Mouse (Mus musculus) WW6 (cell line): ENCODE results near the gene Tctn1.
A peak's percentile ranks its signal among the peaks of the same experiment; 100 is the strongest.

Experiments used
- DNase-seq: peaks from one replicate; pipeline ENCODE4 v3.0.0-alpha.2; 2013; ENCODE audit warnings: low read depth, low spot score

The Tctn1 gene

GRCm38 (mm10) chr5:122285767-122286150, 21.5 kb upstream of the Tctn1 start:
- no peak for DNase-seq

- no peak for DNase-seq
Observed at GRCm38 (mm10) chr5:122285029-122285766, 20.9 kb upstream of the Tctn1 start.

DNA sequence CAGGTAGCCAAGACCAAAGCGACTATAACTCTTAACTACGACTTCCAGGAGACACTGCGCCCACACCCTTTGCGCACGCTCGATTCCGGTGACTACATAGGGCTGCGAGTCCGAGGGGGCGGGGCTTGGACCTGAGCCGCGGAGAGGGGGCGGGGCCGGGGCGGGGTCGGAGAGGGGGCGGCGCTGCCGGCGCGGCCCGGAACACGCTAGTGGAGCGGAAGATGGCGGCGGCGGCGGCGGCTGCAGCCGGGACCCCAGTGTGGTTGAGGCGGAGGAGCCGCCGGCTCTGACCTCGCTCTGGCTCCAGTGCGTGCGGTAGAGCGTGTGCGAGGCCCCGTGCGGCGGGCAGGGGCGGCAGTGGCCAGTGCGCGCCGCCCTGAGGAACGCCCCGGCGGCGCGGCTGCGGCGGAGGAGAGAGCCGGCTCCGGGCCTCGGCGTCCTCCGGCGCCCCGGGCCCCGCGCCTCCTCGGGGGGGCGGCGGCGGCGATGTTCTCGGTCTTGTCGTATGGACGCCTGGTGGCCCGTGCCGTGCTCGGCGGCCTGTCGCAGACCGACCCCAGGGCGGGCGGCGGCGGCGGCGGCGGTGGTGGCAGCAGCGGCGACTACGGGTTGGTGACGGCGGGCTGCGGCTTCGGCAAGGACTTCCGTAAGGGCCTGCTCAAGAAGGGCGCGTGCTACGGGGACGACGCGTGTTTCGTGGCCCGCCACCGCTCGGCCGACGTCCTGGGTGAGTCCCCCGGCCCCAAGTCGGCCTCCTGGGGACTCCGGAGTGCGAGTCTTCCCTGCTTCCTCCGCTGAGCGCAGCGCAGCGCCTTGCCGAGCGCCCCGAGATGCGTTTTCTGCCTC, 20.1 kb upstream of the Tctn1 start, which contains the start of gene Pptc7:
TSS of gene Pptc7 (plus strand) at position 183 of the 846 bp plus-strand sequence.
- DNase-seq = no peak

- DNase-seq = no peak
Observed at GRCm38 (mm10) chr5:122283828-122284182, 19.5 kb upstream of the Tctn1 start.

GRCm38 (mm10) chr5:122280827-122281462, 16.7 kb upstream of the Tctn1 start:
- no peak for DNase-seq

GRCm38 (mm10) chr5:122280422-122280826, 16.2 kb upstream of the Tctn1 start:
- DNase-seq = no peak

- DNase-seq = no peak
Observed at GRCm38 (mm10) chr5:122279799-122280421, 15.7 kb upstream of the Tctn1 start.

DNA sequence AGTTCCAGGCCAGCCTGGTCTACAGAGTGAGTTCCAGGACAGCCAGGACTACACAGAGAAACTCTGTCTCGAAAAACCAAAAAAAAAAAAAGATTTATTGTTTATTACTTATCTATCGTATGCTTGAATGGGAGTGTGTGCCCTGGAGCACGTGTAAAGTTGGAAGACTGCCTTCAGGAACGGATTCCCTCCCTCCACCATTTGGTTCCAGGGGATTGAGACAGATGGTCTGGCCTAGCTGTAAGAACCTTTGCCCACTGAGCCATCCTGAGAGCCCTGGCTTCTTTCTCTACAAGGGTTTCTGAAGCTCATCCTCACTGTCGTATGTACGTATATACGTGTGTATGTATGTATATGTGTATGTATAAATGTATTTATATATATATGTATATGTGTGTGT, 14.7 kb upstream of the Tctn1 start:
- no peak for DNase-seq

GRCm38 (mm10) chr5:122274785-122275184, 10.5 kb upstream of the Tctn1 start:
- peak; percentile 85 for DNase-seq

DNA sequence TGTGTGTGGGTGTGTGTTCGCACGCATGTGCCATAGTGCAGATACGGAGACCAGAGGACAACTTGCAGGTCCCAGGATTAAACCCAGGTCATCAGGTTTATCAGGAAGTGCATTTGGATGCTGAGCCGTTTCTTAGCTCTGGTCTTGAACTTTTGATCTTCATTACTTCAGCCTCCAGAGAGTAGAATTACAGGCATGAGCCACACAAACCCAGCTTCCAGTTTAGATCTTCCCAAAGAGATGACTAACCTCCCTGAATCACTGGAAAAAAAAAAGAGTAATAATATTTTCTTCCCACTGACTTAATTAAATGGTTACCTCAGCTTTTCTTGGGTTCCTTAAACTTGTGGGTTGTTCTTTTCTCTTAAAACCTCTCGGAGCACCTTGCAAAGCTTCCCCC, 8.6 kb upstream of the Tctn1 start:
- DNase-seq = no peak

- no peak for DNase-seq
Observed at GRCm38 (mm10) chr5:122268858-122269604, 4.8 kb upstream of the Tctn1 start.

DNA sequence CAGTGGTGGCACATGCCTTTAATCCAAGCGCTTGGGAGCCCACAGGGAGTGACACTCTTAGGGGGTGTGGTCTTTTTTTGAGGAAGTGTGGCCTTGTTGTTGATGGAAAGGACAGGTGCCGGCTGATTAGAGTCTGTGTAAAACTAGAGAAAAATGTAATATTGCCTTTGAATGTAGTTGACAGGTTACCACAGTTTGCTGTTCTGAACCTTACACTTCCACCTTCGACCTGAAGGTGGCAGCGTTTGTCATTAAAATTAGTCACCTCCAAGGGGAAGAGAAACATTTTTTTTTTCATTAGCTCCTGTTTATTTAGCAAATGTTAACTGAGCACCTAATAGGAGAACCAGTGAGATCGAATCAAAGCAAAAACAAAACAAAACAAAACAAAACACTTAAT, 3.6 kb upstream of the Tctn1 start:
- no peak for DNase-seq

GRCm38 (mm10) chr5:122267136-122267535, 2.9 kb upstream of the Tctn1 start:
- DNase-seq = no peak

GRCm38 (mm10) chr5:122265942-122266341, 1.7 kb upstream of the Tctn1 start:
- DNase-seq = no peak

DNA sequence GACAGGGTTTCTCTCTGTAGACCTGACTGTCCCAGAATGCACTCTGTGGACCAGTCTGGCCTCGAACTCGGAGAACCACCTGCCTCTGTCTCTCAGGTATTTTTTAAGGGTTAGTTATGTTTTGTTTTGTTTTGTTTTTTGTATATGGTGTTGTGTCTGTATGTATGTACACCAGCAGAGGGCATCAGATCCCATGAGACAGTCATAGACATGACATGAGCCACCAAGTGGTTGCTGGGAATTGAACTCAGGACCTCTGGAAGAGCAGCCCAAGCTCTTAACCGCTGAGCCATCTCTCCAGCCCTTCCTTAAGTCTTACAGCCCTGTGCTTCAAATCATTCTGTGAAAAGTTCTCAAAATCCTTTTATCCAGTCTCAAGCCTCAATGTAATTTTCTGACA, 927 bp upstream of the Tctn1 start:
- no peak for DNase-seq

DNA sequence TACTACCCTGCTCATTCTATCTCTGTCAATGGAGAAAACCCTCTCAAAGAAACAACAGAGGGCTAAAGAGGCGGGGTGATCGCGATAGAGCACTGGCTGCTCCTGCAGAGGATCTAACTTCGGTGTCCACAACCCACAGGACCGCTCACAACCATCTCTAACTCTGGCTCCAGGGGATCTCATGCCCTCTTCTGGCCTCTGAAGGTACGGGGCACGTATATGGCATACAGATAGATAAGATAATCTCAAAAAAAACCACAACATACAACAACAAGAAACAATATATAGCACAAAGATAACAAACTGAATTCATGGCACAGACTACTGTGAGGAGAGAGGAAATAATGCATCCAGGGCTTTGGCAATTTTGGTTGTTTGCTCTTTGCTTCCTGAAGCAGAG, 2.2 kb downstream of the Tctn1 start:
- DNase-seq = no peak

DNA sequence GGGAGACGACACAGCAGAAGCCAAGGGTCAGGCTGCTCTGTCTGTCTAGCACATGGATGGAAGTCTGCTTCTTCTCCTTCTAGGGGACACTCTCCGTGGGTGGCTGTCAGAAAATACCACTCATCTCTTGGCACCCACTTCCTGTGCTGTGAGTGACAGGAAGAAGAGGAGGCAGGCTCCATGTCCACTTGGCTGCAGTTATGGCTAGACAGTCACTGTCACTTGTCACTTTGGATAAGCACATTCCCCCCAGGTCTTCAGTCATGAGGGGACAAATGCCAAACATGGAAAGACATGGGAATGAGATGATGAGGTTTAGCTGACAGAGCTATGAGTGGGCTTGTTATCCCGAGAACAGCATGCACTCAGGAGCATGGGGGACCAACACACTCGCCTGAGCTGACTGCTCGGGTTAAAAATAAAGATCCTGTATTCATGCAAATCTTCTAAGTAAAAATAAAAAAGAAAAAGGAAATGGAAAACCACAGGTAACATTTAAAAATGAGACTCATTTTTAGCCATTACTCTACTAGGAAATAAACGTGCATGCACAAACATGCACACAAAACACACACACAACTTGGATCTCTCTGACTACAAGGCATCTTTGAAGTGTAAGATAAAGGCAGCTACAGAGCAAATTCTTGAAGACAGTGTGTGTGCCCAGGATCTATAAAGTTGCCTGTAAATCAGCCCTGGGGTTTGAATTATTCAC, 6.1 kb downstream of the Tctn1 start:
- DNase-seq = no peak

DNA sequence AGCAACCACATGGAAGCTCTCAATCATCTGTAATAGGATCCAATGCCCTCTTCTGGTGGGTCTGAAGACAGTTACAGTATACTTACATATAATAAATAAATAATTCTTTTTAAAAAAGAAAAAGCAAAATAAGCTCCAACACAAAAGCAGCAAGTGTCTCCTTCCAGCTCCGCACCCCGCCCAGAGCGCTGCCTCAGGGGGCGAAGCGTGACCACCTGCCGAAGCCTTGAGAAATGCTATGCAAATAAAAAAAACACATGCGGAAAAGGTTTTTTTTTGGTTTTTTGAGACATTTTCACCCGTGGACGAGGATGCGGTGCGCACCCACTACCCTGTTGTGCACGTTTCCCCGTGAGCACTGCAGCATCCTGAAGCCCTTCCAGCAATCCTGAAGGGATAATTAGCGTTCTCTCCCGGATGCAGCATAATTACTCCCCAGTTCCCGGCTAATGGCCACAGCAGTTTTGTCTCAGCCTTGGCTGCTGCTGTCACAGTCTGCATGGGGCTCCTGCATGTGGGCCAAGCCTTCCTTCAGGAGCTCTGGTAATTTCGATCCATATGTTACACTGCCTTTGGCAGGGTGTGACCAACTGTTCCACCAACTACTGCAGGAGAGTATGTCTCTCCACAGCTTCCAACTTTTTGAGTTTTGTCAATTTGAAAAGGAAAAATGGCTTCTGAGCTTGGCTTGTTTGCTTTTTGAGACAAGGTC, 12.2 kb downstream of the Tctn1 start:
- no peak for DNase-seq

DNA sequence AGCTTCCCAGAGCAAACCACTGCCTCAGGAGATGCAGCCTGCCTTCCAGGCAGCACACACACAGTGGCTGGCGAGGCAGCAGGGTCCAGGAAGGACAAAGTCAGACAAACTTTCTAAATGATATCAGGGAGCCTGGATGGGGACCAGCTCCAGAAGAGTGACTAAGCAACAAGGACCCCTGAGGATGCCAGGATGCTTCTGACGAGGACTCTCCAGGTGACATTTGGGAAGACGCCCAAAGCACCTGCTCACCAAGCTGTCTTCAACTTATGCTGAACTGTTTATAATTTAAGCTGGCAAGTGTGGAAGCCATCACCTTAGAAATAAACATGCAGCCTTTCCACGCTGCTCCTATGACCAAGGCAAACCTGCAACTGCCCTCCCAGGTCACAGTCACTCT, 15.0 kb downstream of the Tctn1 start:
- no peak for DNase-seq

DNA sequence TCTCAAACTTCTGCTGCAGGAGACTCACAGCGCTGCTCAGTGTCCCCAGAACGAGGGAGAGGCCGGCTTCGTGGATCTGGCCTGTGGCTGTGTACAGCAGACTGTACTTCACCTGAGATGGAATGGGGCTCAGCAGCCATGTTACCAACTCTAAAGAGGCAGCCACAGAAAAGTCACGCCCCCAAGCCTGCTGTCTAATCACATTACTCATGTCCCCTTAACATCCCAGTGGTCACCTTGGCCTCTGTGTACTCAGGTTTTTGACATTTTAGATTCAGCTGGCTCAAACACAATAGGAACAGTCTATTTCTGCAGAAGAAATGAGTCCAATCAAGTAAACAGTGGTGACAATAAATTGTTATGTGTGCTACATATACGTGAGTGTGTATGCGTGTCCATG, 16.3 kb downstream of the Tctn1 start:
- no peak for DNase-seq
